Comparison of ENCODE assay signal across 26 mouse cellular contexts in genomic region chr5:110960067-110960466, GRCm38 (mm10).
DNase-seq lines count a peak whose midpoint lies in the region; ATAC-seq and TF ChIP-seq lines count a peak whose summit lies in the region.
"Had no signal": no experiment of that assay in that cellular context is flagged by ENCODE, and none has a peak within 500 bp of the region (broad histone marks: within the 10 kb centered on the region; RNA-seq: fewer than 3 reads in every experiment).

No protein-coding gene starts in this region.

- H3K4me3 ChIP-seq in kidney, adult 2 months (ENCODE audit: insufficient read depth, low read depth, low read length) = no peak overlapping the region
- no peak overlapping the region for H3K4me3 ChIP-seq in kidney, embryonic 14.5 days (ENCODE audit: low read length)
- H3K4me3 ChIP-seq in limb, embryonic 14.5 days (replicated peaks; ENCODE audit: low read length) = no peak overlapping the region
- no peak overlapping the region for H3K4me3 ChIP-seq in limb, embryonic 10.5 days
- H3K4me3 ChIP-seq: embryonic facial prominence, embryonic 13.5 days; erythroblast, embryonic 14.5 days; forebrain, embryonic 12.5 days; forebrain, embryonic 15.5 days; heart, adult 2 months; heart, embryonic 10.5 days; heart, embryonic 13.5 days; hindbrain, embryonic 15.5 days had no signal

- H3K4me2 ChIP-seq in kidney, embryonic 14.5 days (replicated peaks; ENCODE audit: low read depth, low read length) = no peak overlapping the region
- no peak overlapping the region for H3K4me2 ChIP-seq in limb, embryonic 14.5 days (replicated peaks; ENCODE audit: low read depth, low read length, severe bottlenecking)
- H3K4me2 ChIP-seq: embryonic facial prominence, embryonic 13.5 days; forebrain, embryonic 12.5 days; forebrain, embryonic 15.5 days; heart, embryonic 13.5 days; hindbrain, embryonic 15.5 days had no signal

- ATAC-seq in kidney, embryonic 14.5 days (ENCODE audit: low FRiP score, low TSS enrichment) = no peak
- no peak for ATAC-seq in limb, embryonic 14.5 days (ENCODE audit: low FRiP score, low read depth)
- ATAC-seq: forebrain, embryonic 15.5 days had no signal

- no peak overlapping the region for H3K9ac ChIP-seq in kidney, embryonic 14.5 days (ENCODE audit: low read depth, low read length)
- no peak overlapping the region for H3K9ac ChIP-seq in limb, embryonic 14.5 days (ENCODE audit: low read depth, low read length, severe bottlenecking)
- H3K9ac ChIP-seq: embryonic facial prominence, embryonic 13.5 days; forebrain, embryonic 12.5 days; forebrain, embryonic 15.5 days; heart, embryonic 13.5 days; hindbrain, embryonic 15.5 days had no signal

- no peaks in the 10 kb centered on the region for H3K36me3 ChIP-seq in kidney, adult 2 months (ENCODE audit: control insufficient read depth, insufficient read depth, low read length)
- H3K36me3 ChIP-seq in kidney, embryonic 14.5 days (ENCODE audit: control insufficient read depth, insufficient read depth, low read length) = no peaks in the 10 kb centered on the region
- peaks cover 3% of the 10 kb centered on the region; the same call in 1 of the 2 replicates for H3K36me3 ChIP-seq in limb, embryonic 14.5 days (ENCODE audit: control insufficient read depth, insufficient read depth, low read length)
- H3K36me3 ChIP-seq in limb, embryonic 10.5 days = no peaks in the 10 kb centered on the region
- H3K36me3 ChIP-seq: embryonic facial prominence, embryonic 13.5 days; forebrain, embryonic 12.5 days; forebrain, embryonic 15.5 days; G1E; heart, embryonic 10.5 days; heart, embryonic 13.5 days; hindbrain, embryonic 15.5 days had no signal

- peak; percentile 36 for DNase-seq in kidney, adult 2 months
- DNase-seq in kidney, adult 18-20 months = no peak
- DNase-seq in kidney, postnatal 10 days = peak; percentile 73
- peak; percentile 16 for DNase-seq in limb, embryonic 14.5 days (ENCODE audit: low spot score)
- DNase-seq in limb, embryonic 10.5 days (ENCODE audit: low spot score) = no peak
- DNase-seq in frontal cortex, postnatal 14 days (ENCODE audit: low spot score in 2 of 2) = no peak
- DNase-seq: adrenal gland, adult 2 months; adrenal gland, postnatal 14 days; cerebellum, adult 11 months; cerebellum, adult 2 months; cerebellum, adult 9-11 months; cerebellum, postnatal 25 days; gastrocnemius, postnatal 10 days; gastrocnemius, postnatal 36 days; heart, adult 2 months; heart, postnatal 14 days; heart, postnatal 4 days had no signal

- no peak for TF ChIP-seq POLR2A in kidney, adult 2 months (IDR thresholded peaks at IDR 0.05; ENCODE audit: low read depth, low read length)
- no peak for TF ChIP-seq POLR2A in limb, embryonic 14.5 days (IDR thresholded peaks at IDR 0.05; ENCODE audit: borderline replicate concordance, extremely low read depth, insufficient read depth, insufficient read length)

- no peaks in the 10 kb centered on the region for H3K27me3 ChIP-seq in kidney, adult 2 months (replicated peaks; ENCODE audit: control insufficient read depth, insufficient read depth, low read length)
- no peaks in the 10 kb centered on the region for H3K27me3 ChIP-seq in kidney, embryonic 14.5 days (ENCODE audit: control insufficient read depth, insufficient read depth, low read length)
- no peaks in the 10 kb centered on the region for H3K27me3 ChIP-seq in limb, embryonic 14.5 days (ENCODE audit: control insufficient read depth, insufficient read depth, low read length)
- H3K27me3 ChIP-seq in limb, embryonic 10.5 days (ENCODE audit: low read depth, poor library complexity, severe bottlenecking) = no peaks in the 10 kb centered on the region
- H3K27me3 ChIP-seq: embryonic facial prominence, embryonic 13.5 days; forebrain, embryonic 12.5 days; forebrain, embryonic 15.5 days; heart, embryonic 13.5 days; hindbrain, embryonic 15.5 days had no signal

- H3K27ac ChIP-seq in kidney, adult 2 months (ENCODE audit: insufficient read depth, low read depth, low read length) = no peak overlapping the region
- no peak overlapping the region for H3K27ac ChIP-seq in kidney, embryonic 14.5 days (ENCODE audit: low read depth, low read length)
- H3K27ac ChIP-seq in limb, embryonic 14.5 days (replicated peaks; ENCODE audit: low read depth, low read length) = no peak overlapping the region
- H3K27ac ChIP-seq in limb, embryonic 10.5 days = no peak overlapping the region
- H3K27ac ChIP-seq: embryonic facial prominence, embryonic 13.5 days; forebrain, embryonic 12.5 days; heart, adult 2 months; heart, embryonic 10.5 days; heart, embryonic 13.5 days; hindbrain, embryonic 15.5 days had no signal

- H3K4me1 ChIP-seq in kidney, adult 2 months (ENCODE audit: control insufficient read depth, insufficient read depth, low read length) = no peaks in the 10 kb centered on the region
- no peaks in the 10 kb centered on the region for H3K4me1 ChIP-seq in kidney, embryonic 14.5 days (ENCODE audit: control insufficient read depth, insufficient read depth, low read length)
- no peaks in the 10 kb centered on the region for H3K4me1 ChIP-seq in limb, embryonic 14.5 days (ENCODE audit: control insufficient read depth, insufficient read depth, low read length)
- no peaks in the 10 kb centered on the region for H3K4me1 ChIP-seq in limb, embryonic 10.5 days
- H3K4me1 ChIP-seq: embryonic facial prominence, embryonic 13.5 days; forebrain, embryonic 12.5 days; heart, embryonic 10.5 days; heart, embryonic 13.5 days; hindbrain, embryonic 15.5 days had no signal

- no peaks in the 10 kb centered on the region for H3K9me3 ChIP-seq in kidney, embryonic 14.5 days (ENCODE audit: control insufficient read depth, low read length)
- no peaks in the 10 kb centered on the region for H3K9me3 ChIP-seq in limb, embryonic 14.5 days (ENCODE audit: control insufficient read depth, low read length)
- no peaks in the 10 kb centered on the region for H3K9me3 ChIP-seq in limb, embryonic 10.5 days (replicated peaks)
- H3K9me3 ChIP-seq: embryonic facial prominence, embryonic 13.5 days; forebrain, embryonic 12.5 days; forebrain, embryonic 15.5 days; G1E; heart, embryonic 10.5 days; heart, embryonic 13.5 days; hindbrain, embryonic 15.5 days had no signal

- WGBS in kidney, adult 2 months = 51% methylated on average over 4 of the region's 4 CpGs
- 28% methylated on average over 4 of the region's 4 CpGs for WGBS in kidney, embryonic 14.5 days
- WGBS in limb, embryonic 14.5 days = 34% methylated on average over 4 of the region's 4 CpGs
- 53% methylated on average over 4 of the region's 4 CpGs for WGBS in limb, embryonic 10.5 days

- no peak for TF ChIP-seq CTCF in kidney, adult 2 months (conservative IDR thresholded peaks at IDR 0.05; ENCODE audit: insufficient read depth, insufficient read length, low read depth, low read length)

Comparison
In these comparisons a context has a peak if more than half of its experiments do, and no peak if none do; other contexts are left out.
1. DNase-seq: peak in kidney, adult 2 months (single experiment), kidney, postnatal 10 days (single experiment) and limb, embryonic 14.5 days (single experiment); none in kidney, adult 18-20 months (single experiment), limb, embryonic 10.5 days (single experiment) and frontal cortex, postnatal 14 days (0 of 2).